Mouse (Mus musculus) intestine, embryonic 15.5 days (tissue): ENCODE results near the gene Yes1. TPM values are rescaled to one million over a fixed set of nuclear protein-coding genes. Genes with fewer than 3 reads are reported as not detected.
"Not testable (repeated sequence)": the region's sequence is repeated elsewhere in the genome, so short reads cannot be mapped to it uniquely, and the experiment has no call there.

Experiments used
- ATAC-seq: fragments of 200-750 bp; cut with Nextera tagmentation; 2 replicates; pipeline ENCODE4 v1.8.0; 2017; ENCODE audit warnings: moderate TSS enrichment, moderate library complexity
- H3K27ac ChIP-seq: fragments of 300-500 bp; sonication (generic); 2 replicates; pipeline ENCODE4 v1.5.1; 2015; ENCODE audit warnings: mild to moderate bottlenecking, inconsistent platforms
- H3K27me3 ChIP-seq: fragments of 300-500 bp; sonication (generic); replicated peaks from 2 replicates; pipeline ENCODE4 v1.6.1; 2015; ENCODE audit warnings: inconsistent platforms
- H3K36me3 ChIP-seq: fragments of 300-500 bp; sonication (generic); 2 replicates; pipeline ENCODE4 v1.6.1; 2015; ENCODE audit warnings: inconsistent platforms
- H3K4me1 ChIP-seq: fragments of 300-500 bp; sonication (generic); replicated peaks from 2 replicates; pipeline ENCODE4 v1.6.1; 2015; ENCODE audit warnings: inconsistent platforms
- H3K4me2 ChIP-seq: fragments of 300-500 bp; sonication (generic); replicated peaks from 2 replicates; pipeline ENCODE4 v1.6.1; 2015; ENCODE audit warnings: mild to moderate bottlenecking, inconsistent platforms
- H3K4me3 ChIP-seq: fragments of 300-500 bp; sonication (generic); replicated peaks from 2 replicates; pipeline ENCODE4 v1.5.1; 2015; ENCODE audit warnings: inconsistent platforms
- H3K9ac ChIP-seq: fragments of 300-500 bp; sonication (generic); 2 replicates; pipeline ENCODE4 v1.6.1; 2015; ENCODE audit warnings: inconsistent platforms
- H3K9me3 ChIP-seq: fragments of 300-500 bp; sonication (generic); 2 replicates; pipeline ENCODE4 v1.6.1; 2016; ENCODE audit warnings: inconsistent platforms
- WGBS: fragments of 180-500 bp; shearing (Covaris S2); methylation state at CpG from one replicate; pipeline ENCODE4 v1.1.7; 2015; 5-methylcytosine and 5-hydroxymethylcytosine counted together
- polyA plus RNA-seq: library from polyadenylated mRNA; unstranded; fragments of >200 nt; fragmentation: Nextera tagmentation; extraction: Ambion mirVana; gene quantifications from 2 replicates; pipeline ENCODE4 v1.2.1, GENCODE M21; 2015

Gene Yes1
- polyA plus RNA-seq, 1 experiment from 2014 or later, result 35.4 TPM

DNA sequence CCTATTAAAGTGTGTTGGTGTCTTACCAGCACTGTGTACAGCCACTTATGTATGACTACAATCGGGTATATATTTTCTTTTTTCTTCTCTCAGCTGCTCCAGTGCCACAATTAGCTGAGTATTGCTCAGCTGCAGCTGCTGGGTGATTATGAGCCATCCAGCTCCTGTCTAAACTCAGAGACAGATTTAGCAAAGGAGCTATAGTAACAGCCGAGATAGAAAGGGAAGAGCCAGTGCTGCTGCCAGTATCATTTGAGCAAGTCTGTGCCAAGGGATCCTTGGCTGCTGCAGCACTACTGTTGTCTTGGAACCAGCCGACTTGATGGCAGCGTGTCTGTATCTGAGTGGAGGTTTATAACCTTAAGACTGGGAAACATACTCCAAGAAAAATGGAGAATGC, 3.7 kb downstream of the Yes1 start:
- H3K9me3 ChIP-seq, result no peaks in the 10 kb centered on the region
- 0 out of 2 replicates have a peak, but pooled peaks cover 3% of the 10 kb centered on the region for H3K4me1 ChIP-seq
- H3K36me3 ChIP-seq, result no peaks in the 10 kb centered on the region
- no peak overlapping the region for H3K4me3 ChIP-seq
- H3K27ac ChIP-seq, result peak overlapping the region; percentile 11; the same call in 1 of the 2 replicates
- 63% methylated on average over 4 of the region's 4 CpGs for WGBS
- no peaks in the 10 kb centered on the region for H3K27me3 ChIP-seq
- H3K9ac ChIP-seq, result no peak overlapping the region
- ATAC-seq, result no peak
- no peak overlapping the region for H3K4me2 ChIP-seq

DNA sequence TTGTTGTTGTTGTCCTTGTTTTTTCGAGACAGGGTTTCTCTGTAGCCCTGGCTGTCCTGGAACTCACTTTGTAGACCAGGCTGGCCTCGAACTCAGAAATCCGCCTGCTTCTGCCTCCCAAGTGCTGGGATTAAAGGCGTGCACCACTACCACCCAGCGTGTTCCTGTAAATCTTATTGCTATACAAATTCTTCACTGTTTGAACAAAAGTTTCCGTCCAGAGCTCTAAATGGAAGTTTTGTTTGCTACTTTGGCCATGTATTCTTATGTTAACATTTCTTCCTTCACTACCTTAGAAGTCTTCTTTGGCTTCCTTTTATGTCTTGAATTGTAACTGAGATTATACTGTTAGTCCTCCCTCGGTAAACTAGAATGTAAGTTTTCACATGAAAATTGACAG, 5.5 kb downstream of the Yes1 start:
- not testable (repeated sequence) for H3K4me1 ChIP-seq, H3K27ac ChIP-seq, ATAC-seq, H3K4me2 ChIP-seq, H3K36me3 ChIP-seq, H3K4me3 ChIP-seq, H3K27me3 ChIP-seq, H3K9ac ChIP-seq, H3K9me3 ChIP-seq
- 87% methylated on average over 7 of the region's 7 CpGs for WGBS

DNA sequence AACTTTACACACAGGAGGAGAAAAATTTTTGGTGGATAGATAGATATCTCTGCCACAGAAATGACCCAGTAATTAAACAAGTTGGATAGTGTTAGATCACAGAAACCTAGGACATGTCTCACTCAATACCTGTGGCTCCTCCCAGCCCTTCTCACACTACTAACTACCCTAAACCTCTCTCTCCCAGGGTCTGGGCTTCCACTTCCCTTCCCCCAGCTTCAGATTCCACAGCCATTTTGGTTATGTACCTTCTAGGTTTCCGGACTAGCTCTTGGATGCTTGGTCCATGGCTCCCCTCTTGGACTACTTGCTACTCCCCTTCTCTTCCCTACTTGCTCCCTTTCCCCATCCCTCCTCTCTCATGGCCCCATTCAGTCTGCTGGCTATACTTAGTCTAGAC, 6.9 kb downstream of the Yes1 start:
- Histone ChIP-seq H3K4me1 (0 out of 2 replicates have a peak, but pooled peaks cover 3% of the 10 kb centered on the region), H3K27me3 (no peaks in the 10 kb centered on the region), H3K36me3 (no peaks in the 10 kb centered on the region), H3K9me3 (no peaks in the 10 kb centered on the region), H3K27ac (no peak overlapping the region), H3K9ac (no peak overlapping the region), H3K4me2 (no peak overlapping the region), H3K4me3 (no peak overlapping the region)
- ATAC-seq, result no peak
- WGBS, result 83% methylated on average over 1 of the region's 1 CpGs

GRCm38 (mm10) chr5:32623649-32624048, 12.7 kb downstream of the Yes1 start:
- H3K9ac ChIP-seq, result no peak overlapping the region
- no peak overlapping the region for H3K27ac ChIP-seq

GRCm38 (mm10) chr5:32624777-32625176, 13.8 kb downstream of the Yes1 start:
- H3K27ac ChIP-seq, result no peak overlapping the region
- ATAC-seq, result peak; percentile 66; the same call in 1 of the 2 replicates

More at GRCm38 (mm10) chr5:32623649-32624048, 12.7 kb downstream of the Yes1 start:
- no peaks in the 10 kb centered on the region for H3K27me3 ChIP-seq
- H3K9me3 ChIP-seq, result no peaks in the 10 kb centered on the region
- ATAC-seq, result no peak
- H3K4me3 ChIP-seq, result no peak overlapping the region
- H3K36me3 ChIP-seq, result no peaks in the 10 kb centered on the region
- no peaks in the 10 kb centered on the region for H3K4me1 ChIP-seq
- no peak overlapping the region for H3K4me2 ChIP-seq

DNA sequence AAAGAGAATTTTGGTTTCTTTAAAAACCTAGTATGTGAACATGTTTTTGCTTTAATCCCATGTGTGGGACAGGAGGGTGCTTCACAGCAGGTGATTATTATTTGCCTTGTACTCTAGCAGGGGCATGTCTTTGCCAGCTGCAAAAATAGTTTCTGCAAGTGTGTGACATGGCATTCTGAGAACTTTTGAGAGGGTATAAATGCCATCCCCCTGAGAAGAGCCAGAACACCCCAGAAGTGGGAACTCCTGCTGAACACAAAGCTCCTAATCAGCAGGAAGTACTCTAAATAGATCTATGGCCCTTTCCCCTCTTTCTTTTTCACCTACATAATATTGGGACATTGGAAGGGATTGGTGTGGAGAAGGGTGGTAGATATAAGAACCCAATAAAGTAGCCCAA, 22.2 kb downstream of the Yes1 start:
- no peaks in the 10 kb centered on the region for H3K4me1 ChIP-seq
- H3K27ac ChIP-seq, result no peak overlapping the region
- no peaks in the 10 kb centered on the region for H3K9me3 ChIP-seq
- no peak overlapping the region for H3K4me3 ChIP-seq
- H3K9ac ChIP-seq, result no peak overlapping the region
- H3K36me3 ChIP-seq, result no peaks in the 10 kb centered on the region
- no peak for ATAC-seq
- no peaks in the 10 kb centered on the region for H3K27me3 ChIP-seq
- H3K4me2 ChIP-seq, result no peak overlapping the region

More at GRCm38 (mm10) chr5:32624777-32625176, 13.8 kb downstream of the Yes1 start:
- WGBS, result 74% methylated on average over 2 of the region's 2 CpGs
- Histone ChIP-seq H3K4me2 (no peak overlapping the region), H3K9ac (no peak overlapping the region), H3K27me3 (no peaks in the 10 kb centered on the region), H3K36me3 (no peaks in the 10 kb centered on the region), H3K4me1 (no peaks in the 10 kb centered on the region), H3K9me3 (no peaks in the 10 kb centered on the region), H3K4me3 (no peak overlapping the region)

- Histone ChIP-seq H3K9me3 (no peaks in the 10 kb centered on the region), H3K4me3 (no peak overlapping the region), H3K4me2 (no peak overlapping the region), H3K4me1 (no peaks in the 10 kb centered on the region), H3K27me3 (no peaks in the 10 kb centered on the region), H3K9ac (no peak overlapping the region), H3K27ac (no peak overlapping the region), H3K36me3 (peaks cover 4% of the 10 kb centered on the region; the same call in 1 of the 2 replicates)
- 58% methylated on average over 1 of the region's 1 CpGs for WGBS
- no peak for ATAC-seq
Observed at GRCm38 (mm10) chr5:32657386-32657785, 46.4 kb downstream of the Yes1 start.

DNA sequence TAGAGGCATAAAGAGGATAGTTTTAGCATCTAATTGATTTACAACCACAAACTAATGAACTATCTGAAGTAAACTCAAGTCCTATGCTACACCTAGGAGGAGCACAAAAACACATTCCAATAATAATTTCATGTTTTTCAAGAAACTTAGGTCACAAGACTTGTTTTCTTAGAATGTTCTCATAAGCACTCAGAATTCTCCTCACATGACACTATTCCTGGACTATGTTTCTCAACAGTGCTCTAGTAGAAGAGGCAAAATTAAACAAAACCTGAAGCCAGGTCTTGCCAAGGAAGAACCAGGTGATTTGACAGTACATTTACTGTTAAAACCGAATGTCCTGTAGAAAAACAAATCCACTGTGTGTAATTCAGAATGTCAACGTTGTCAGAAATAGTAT, 71.5 kb downstream of the Yes1 start:
- H3K36me3 ChIP-seq, result peaks cover 4% of the 10 kb centered on the region; the same call in 1 of the 2 replicates
- 55% methylated on average over 2 of the region's 2 CpGs for WGBS
- no peaks in the 10 kb centered on the region for H3K4me1 ChIP-seq
- H3K4me3 ChIP-seq, result no peak overlapping the region
- H3K9ac ChIP-seq, result no peak overlapping the region
- H3K27ac ChIP-seq, result no peak overlapping the region
- no peak overlapping the region for H3K4me2 ChIP-seq
- no peaks in the 10 kb centered on the region for H3K9me3 ChIP-seq
- no peak for ATAC-seq
- H3K27me3 ChIP-seq, result no peaks in the 10 kb centered on the region

GRCm38 (mm10) chr5:32693411-32693810, 82.4 kb downstream of the Yes1 start:
- Histone ChIP-seq H3K27me3 (no peaks in the 10 kb centered on the region), H3K9ac (no peak overlapping the region), H3K27ac (no peak overlapping the region), H3K4me3 (no peak overlapping the region), H3K36me3 (no peaks in the 10 kb centered on the region), H3K4me2 (no peak overlapping the region), H3K9me3 (no peaks in the 10 kb centered on the region), H3K4me1 (no peaks in the 10 kb centered on the region)
- no peak for ATAC-seq
- WGBS, result 61% methylated on average over 2 of the region's 2 CpGs

DNA sequence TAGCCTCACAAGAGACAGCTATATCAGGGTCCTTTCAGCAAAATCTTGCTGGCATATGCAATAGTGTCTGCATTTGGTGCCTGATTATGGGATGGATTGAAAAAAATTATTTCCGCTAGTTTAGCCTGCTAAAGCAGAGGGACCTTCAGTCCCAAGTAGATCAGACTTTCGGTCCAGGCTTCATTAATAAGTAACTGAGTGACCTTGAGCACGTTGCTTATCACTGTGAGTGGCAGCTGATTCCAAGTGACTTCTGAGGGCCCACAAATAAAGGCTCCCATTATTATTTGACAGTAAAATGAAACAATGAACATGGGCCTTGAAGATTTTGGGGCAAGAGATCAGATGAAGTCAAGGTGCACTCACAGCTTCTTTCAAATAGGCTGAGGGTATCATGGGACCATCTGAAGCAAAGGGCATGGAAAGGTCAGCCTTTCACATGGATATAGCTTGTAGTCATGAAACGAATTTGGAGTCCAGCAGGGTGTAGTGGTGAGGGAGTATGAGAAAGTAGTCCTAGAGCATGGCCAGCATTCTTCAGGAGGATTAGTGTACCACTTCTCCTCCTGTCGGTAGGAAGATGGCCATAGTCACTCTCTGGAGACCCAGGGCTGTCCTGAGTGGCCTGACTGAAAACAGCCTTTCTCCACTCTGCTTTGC, 86.4 kb downstream of the Yes1 start:
- Histone ChIP-seq H3K27ac (peak overlapping the region; percentile 57), H3K36me3 (no peaks in the 10 kb centered on the region), H3K4me3 (no peak overlapping the region), H3K4me1 (no peaks in the 10 kb centered on the region), H3K4me2 (no peak overlapping the region), H3K9ac (no peak overlapping the region), H3K27me3 (no peaks in the 10 kb centered on the region), H3K9me3 (no peaks in the 10 kb centered on the region)
- ATAC-seq, result peak; percentile 95
- WGBS, result 50% methylated on average over 5 of the region's 5 CpGs

GRCm38 (mm10) chr5:32706226-32706780, 95.3 kb downstream of the Yes1 start:
- H3K9ac ChIP-seq, result no peak overlapping the region
- ATAC-seq, result peak; percentile 85
- 57% methylated on average over 2 of the region's 2 CpGs for WGBS
- H3K4me2 ChIP-seq, result no peak overlapping the region
- H3K27me3 ChIP-seq, result no peaks in the 10 kb centered on the region
- H3K4me3 ChIP-seq, result no peak overlapping the region
- no peaks in the 10 kb centered on the region for H3K9me3 ChIP-seq
- H3K4me1 ChIP-seq, result no peaks in the 10 kb centered on the region
- H3K27ac ChIP-seq, result peak overlapping the region; percentile 48; the same call in 1 of the 2 replicates
- no peaks in the 10 kb centered on the region for H3K36me3 ChIP-seq

DNA sequence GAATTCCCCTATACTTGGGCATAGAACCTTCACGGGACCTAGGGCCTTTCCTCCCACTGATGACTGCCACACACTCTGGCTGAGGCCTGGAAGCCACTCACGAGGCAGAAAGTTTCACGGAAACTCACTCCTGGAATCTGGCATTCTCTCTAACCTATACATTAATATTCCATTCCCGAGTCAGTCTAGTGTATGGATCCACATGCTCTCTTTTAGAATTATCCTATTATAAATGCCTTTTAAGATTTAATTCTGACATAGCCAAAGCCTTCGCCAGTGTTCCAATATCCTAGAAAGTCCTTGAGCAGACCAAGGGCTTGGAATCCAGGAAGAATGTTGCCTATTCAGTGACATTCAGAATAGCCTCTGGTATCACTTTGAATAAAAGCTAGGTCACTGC, 100.5 kb downstream of the Yes1 start:
- 83% methylated on average over 5 of the region's 5 CpGs for WGBS
- no peak for ATAC-seq
- H3K27ac ChIP-seq, result no peak overlapping the region

More for the DNA sequence above, 100.5 kb downstream of the Yes1 start:
- Histone ChIP-seq H3K9ac (no peak overlapping the region), H3K4me1 (0 out of 2 replicates have a peak, but pooled peaks cover 3% of the 10 kb centered on the region), H3K4me2 (no peak overlapping the region), H3K36me3 (no peaks in the 10 kb centered on the region), H3K27me3 (no peaks in the 10 kb centered on the region), H3K9me3 (no peaks in the 10 kb centered on the region), H3K4me3 (no peak overlapping the region)
